Mouse (Mus musculus): ENCODE measurements around the gene Shank2.

DNA sequence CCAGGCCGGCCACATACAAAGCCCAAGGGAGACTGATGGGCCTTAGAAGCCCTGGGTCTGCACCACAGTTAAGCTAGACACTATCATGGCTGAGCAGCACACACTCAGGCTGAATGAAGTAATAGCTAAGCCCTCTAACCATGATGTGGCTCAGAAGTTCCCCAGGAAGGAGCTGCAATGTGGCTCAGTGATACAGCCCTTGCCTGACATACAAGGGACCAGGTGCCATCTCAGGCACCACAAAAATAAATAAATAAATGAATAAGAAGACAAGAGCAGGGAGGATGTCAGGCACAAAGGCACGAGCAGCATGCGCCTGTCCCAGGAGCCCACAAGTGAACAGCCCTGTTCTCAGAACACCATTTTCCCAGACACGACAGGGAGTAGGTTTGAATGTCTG lies 440.2 kb downstream of the Shank2 start:
- TF ChIP-seq POLR2A (IDR thresholded peaks at IDR 0.05; ENCODE audit: control insufficient read depth in 1 of 2, insufficient read depth in 1 of 2, low read depth in 1 of 2, low read length in 2 of 2, poor library complexity in 1 of 2): no peak
- no peak for TF ChIP-seq JUND (IDR thresholded peaks at IDR 0.05; ENCODE audit: low read depth, low read length)
- TF ChIP-seq GATA1 (IDR thresholded peaks at IDR 0.05; ENCODE audit: low read depth, low read length): no peak
- TF ChIP-seq UBTF (IDR thresholded peaks at IDR 0.05; ENCODE audit: borderline replicate concordance, insufficient read depth, low read depth, low read length): no peak
- TF ChIP-seq POLR2AphosphoS5 (IDR thresholded peaks at IDR 0.05; ENCODE audit: borderline replicate concordance, low read depth, low read length): no peak
- no peak for TF ChIP-seq SIN3A (IDR thresholded peaks at IDR 0.05; ENCODE audit: low read length)
- no peak for TF ChIP-seq CTCF (IDR thresholded peaks at IDR 0.05 in 2 of 3, conservative IDR thresholded peaks at IDR 0.05 in 1 of 3; ENCODE audit: control insufficient read depth in 1 of 3, insufficient read depth in 1 of 3, low read depth in 2 of 3, low read length in 3 of 3, poor library complexity in 1 of 3, severe bottlenecking in 1 of 3)
- no peak for TF ChIP-seq MAX (IDR thresholded peaks at IDR 0.05; ENCODE audit: low read length)
- TF ChIP-seq BHLHE40 (IDR thresholded peaks at IDR 0.05; ENCODE audit: borderline replicate concordance, low read depth, low read length): no peak
- no peak for TF ChIP-seq USF2 (IDR thresholded peaks at IDR 0.05; ENCODE audit: borderline replicate concordance in 1 of 2, insufficient read depth in 1 of 2, low read depth in 1 of 2, low read length in 2 of 2)
- no peak for TF ChIP-seq EP300 (IDR thresholded peaks at IDR 0.05; ENCODE audit: low read depth in 1 of 2, low read length in 2 of 2)
- TF ChIP-seq RAD21 (IDR thresholded peaks at IDR 0.05; ENCODE audit: low read depth, low read length): no peak
